Mouse (Mus musculus): ENCODE data around the gene Pik3ap1.
"Not testable (repeated sequence)": the region's sequence is repeated elsewhere in the genome, so short reads cannot be mapped to it uniquely, and the experiment has no call there.

Pik3ap1 gene

DNA sequence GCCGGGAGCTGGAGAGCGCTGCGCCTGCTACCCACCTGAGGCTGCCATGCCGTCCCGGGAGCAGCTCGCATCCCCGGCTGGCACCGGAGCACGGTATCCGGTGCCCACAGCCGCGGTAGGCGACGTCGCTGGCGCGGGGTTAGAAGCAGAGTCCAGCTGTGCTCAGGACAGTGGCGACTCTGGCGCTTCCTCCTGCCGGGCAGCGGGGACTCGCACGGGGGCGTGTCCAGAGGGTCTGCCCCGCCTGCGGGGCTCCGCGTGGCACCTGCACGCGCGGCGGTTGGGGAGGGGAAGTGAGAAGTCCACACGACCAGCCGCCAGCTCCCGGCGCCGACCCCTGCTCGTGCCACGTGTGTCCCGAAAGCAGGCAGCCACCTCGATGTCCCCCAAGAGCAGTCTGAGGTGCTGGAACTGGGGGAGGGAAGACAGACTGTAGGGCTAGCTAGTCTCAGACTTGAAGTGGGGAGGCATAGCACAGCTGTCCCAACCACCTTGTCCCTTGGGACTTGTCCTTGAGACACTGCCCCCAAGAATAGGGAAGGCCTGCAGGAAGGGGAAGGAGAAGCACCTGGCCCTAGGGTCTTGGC, at the start of gene Pik3ap1:
Gene Pik3ap1, minus strand, starts transcription at position 181 of the 587 bp plus-strand sequence.
- DNase-seq (ENCODE audit: low read depth, low spot score): peak; percentile 31

DNA sequence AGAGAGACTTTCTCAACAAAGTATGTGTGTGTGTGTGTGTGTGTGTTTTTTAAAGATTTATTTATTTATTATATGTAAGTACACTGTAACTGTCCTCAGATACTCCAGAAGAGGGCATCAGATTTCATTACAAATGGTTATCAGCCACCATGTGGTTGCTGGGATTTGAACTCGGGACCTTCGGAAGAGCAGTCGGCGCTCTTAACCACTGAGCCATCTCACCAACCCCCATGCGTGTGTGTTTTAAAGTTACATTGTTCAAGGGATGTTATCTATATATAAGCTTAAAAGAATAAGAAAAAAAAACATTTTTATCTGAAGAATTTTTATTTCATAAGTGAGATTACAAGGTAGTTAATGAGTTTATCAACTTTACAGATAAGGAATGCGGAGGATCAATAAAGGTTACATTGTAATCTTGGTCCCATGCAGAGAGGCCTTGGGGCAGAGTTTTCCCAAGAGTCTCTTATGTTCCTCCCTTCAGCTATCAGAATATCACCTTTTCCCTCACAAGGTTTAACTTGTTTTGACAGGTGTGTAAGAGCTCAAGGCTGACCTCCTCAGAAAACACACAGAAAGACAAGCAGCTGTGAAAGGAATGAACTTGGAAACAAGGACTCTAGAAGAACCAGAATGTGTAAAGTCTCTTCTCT, 46.7 kb upstream of the Pik3ap1 start:
- not testable (repeated sequence) for DNase-seq (ENCODE audit: low read depth, low spot score)

DNA sequence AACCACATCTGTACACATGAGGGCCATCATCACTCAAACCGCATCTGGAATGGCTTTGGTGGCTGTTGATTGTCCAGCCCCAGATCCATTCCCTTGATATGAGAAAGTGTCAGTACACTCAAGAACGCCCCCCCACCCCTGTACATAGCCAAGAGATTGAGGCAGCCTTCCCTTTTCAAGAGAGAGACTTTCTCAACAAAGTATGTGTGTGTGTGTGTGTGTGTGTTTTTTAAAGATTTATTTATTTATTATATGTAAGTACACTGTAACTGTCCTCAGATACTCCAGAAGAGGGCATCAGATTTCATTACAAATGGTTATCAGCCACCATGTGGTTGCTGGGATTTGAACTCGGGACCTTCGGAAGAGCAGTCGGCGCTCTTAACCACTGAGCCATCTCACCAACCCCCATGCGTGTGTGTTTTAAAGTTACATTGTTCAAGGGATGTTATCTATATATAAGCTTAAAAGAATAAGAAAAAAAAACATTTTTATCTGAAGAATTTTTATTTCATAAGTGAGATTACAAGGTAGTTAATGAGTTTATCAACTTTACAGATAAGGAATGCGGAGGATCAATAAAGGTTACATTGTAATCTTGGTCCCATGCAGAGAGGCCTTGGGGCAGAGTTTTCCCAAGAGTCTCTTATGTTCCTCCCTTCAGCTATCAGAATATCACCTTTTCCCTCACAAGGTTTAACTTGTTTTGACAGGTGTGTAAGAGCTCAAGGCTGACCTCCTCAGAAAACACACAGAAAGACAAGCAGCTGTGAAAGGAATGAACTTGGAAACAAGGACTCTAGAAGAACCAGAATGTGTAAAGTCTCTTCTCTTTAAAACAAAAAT, 41.2 kb upstream of the Pik3ap1 start:
- not testable (repeated sequence) for DNase-seq (ENCODE audit: low read depth, low spot score)

DNA sequence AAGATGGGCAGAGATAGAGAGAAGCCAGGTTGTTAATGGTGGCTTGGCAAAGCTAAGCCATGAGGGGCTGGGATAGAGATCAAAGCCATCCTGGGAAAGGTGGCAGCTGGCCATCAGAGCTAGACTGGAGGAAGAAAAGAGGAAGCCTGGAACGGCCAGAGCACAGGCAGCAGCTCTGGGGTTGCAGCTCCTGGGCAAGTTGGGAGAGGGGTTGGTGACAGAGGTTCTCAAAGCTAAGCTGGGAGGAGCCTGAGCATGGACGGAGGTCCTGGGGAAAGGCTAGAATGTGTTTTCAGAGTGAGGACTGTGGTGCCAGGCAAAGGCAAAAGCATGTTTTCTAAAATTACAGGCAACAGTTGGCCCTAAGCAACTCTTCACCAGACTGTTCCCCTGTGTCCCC, 36.4 kb upstream of the Pik3ap1 start:
- DNase-seq (ENCODE audit: low read depth, low spot score): no peak

DNA sequence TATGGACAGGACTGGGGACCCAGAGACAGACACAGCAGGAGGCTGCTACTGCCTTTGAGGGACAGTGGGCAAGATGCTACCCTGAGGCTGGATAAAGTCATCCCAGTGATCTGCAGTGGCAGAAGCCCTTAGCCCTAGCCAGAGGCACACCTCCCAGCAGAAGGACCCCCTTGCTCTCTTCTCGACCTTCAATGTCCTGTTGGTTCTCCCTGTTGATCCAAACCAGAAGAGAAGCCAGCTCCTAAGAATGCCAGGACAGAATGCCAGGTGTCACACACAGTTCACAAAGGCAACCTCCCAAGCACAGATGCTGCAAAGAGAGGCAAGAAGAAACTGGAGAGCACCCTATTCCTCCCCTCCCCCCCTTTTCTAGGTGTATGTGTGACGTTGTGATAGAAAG, 33.9 kb upstream of the Pik3ap1 start:
- DNase-seq (ENCODE audit: low read depth, low spot score): no peak

DNA sequence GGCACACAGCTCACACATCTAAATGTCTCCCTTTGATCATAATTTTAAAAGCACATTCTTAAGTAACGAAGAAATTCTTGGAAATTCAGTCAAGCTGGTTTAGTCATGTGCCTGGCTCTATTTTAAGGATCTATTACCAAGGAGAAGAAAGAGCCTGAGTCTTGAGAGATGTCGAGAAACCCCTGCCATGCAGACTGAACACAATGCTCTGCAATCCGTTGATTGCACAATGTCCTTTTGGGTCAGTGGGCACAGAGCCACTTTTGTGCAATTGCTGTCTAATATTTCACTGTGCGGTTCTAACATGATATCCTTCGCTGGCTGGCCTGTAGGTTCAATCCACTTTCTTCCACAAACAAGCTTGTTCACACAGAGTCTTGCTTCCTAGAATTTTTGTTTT, 33.1 kb upstream of the Pik3ap1 start:
- DNase-seq (ENCODE audit: low read depth, low spot score): no peak

DNA sequence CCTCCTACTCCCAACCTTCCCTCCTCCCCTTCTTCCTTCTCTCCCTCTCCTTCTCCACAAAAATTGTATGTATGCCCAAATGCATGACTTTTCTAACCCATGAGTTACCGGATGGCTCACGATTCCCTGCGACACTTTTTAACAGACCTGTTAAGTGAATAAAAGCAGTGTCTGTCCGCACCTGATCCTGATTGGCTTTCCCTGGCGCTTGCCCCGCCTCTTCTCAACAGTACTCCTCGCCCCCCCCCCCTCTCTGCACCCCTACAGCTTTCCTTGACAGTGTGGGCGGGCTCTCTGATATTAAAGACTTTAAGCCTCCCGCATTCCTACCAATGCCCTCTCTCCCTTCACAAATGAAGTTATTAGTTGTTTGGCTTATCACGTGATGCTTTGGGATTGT, 31.3 kb upstream of the Pik3ap1 start:
- DNase-seq (ENCODE audit: low read depth, low spot score): no peak

DNA sequence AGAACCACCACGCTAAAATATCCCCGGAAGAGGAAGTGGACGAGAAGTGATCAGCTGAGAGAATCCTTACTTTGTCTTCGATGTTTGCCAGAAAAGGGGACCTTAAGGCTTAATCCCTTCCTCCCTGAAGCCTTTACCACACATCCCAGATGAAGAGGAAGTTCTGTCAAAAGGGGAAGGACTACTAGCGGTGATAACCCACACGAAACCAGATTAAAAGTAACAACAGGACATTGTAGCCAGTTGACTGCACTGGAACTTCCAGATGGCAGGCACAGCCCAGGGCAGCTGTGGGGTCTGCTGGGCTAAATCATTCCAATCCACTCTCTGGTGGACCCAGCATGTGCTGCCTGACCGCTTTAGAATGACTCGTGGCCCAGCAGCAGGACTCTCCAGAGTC, 17.7 kb upstream of the Pik3ap1 start:
- DNase-seq (ENCODE audit: low read depth, low spot score): no peak

DNA sequence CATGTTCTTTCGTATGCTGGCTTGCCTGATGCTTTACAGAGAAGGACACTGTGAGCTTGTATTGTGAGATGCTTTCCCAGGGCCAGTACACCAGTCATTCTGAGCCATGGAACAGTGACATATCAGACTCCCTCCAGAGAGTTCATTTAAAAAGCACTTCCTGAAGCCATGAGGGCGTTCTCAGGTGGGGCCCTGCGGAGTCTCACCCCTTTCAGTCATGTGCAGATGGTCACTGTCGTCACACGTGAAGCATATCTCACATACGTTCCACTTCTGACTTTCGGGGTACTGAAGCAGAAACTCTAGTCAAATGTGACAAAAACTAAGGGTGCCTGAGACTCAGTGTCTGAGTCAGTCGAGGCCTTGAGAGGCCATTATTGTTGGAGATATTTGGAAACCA, 6.0 kb upstream of the Pik3ap1 start:
- no peak for DNase-seq (ENCODE audit: low read depth, low spot score)

DNA sequence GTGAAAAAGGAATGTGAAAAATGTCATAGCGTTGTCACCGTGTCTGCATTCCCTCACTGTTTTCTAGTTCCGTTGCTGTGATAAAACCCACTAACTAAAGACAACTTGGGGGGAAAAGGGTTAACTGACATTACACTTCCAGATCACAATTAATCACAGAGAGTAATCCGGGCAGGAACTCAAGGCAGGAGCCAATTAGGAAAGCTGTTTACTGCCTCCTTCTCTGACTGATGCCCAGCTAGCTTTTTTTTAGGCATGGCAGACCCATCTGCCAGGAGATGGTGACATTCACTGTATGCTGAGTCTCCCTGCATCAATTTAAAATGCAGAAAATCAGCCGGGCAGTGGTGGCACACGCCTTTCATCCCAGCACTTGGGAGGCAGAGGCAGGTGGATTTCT, 4.4 kb upstream of the Pik3ap1 start:
- DNase-seq (ENCODE audit: low read depth, low spot score): no peak

DNA sequence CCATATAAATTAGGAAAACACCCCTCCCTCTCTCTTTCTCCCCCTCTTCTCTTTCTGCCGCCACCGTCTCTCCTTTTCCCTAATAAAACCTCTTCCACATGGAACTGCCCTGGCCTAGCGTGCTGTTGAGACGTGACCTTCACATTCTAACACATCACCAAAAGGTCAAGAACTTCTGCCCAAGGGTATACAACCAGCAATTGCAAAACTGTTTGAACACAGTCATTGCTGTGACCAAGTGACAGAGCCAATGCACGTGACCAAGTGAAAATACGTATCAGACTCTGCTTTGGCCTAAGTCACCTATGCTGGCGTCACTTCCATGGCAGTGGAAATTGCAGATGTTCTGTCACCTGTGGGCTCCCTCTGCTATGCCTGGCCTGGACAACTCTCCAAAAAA, 3.3 kb upstream of the Pik3ap1 start:
- no peak for DNase-seq (ENCODE audit: low read depth, low spot score)

DNA sequence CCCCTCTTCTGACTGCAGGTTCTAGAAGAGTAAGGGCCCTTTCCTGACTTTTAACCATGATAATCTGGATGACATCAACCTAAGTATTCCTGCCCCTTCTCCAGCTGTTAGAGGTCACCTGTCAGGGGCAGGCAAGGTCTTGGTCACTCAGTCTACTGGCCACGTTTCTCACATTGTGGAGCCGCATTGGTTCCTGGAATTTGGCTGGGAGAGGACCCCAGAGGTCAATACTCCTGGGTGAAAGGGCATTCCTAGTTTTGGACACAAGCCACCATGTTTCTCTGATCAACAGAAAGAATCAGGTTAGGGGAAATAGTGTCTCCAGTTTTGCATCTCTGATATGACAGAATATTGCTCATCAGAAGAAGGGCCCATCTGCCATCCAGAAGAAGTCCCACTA, 2.4 kb upstream of the Pik3ap1 start:
- no peak for DNase-seq (ENCODE audit: low read depth, low spot score)

DNA sequence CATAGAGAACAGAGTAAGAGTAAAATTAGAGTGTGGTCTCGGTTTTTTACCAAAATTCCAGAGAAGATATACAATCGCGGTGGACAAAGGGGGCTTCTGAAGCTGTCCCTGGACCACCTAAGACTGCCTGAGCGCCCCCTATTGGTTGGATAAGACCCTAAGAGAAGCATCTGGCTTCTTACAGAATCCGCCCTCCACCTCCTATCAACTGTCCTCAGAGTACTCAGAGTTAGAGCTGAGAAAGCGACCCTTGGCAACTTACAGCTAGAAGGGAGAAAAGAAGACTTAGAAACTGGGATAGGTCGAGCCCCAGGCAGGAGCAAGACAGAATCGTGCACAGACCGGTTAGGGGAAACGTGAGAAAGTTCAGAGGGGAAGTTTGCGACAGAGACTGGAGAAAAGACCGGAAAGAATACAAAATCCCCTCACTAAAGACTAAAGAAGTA, 473 bp downstream of the Pik3ap1 start:
- no peak for DNase-seq (ENCODE audit: low read depth, low spot score)

DNA sequence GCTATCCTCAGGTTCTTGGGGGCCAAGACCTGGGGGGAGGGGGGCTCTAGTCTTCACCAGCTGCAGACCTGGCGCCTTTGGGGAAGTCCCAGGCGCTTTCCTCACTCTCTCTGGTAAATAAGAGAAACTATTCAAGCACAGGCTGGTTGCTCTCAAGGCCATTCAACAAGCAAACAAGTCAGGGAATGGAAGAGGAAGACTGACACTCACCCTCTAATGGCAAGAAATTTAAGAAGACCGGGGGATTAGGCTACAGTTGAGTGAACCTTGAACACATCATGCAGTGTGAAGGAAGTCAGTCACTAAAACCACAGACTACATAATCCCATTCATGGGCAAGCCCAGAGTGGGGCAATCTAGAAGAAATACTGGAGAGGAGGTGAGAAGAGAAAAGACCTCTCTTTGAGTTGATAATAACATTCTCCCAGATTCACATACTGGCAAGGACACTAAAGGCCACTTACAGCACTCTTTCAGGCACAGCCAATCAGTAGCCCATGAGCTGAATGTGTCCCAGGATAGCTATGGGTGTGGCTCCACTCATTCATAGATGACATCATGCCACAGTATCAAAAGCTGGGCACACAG, 2.4 kb downstream of the Pik3ap1 start:
- DNase-seq (ENCODE audit: low read depth, low spot score): no peak

DNA sequence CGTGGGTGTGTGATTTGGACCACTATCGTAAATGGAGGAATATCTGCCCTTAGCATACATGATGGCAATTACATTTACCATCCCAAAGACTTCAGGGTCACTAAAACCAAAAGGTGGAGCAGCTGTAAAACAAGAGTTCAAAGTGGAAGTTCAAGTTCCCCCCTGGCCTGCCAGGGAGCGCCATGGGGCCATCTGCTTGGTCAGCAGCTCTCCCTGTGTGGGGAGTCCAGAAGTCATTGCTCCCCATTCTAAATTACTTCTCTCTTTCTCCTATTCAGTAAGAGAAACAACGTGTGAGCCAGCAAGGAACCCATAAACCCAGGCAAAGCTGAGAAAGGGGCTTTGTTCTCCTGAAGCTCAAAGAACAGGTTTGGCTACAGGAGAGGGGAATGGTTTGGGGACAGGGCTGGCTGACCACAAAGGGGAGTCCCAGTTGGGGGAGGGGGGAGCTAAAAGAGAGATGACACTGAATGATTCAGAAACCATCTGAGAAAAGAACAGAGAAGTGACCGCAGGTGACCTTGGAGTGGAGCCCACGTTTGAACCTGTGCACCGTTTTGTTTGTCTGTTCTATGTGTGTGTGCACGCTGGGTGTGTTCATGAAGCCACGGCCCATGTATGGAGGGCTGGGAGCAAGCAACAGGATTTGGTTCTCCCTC, 3.2 kb downstream of the Pik3ap1 start:
- DNase-seq (ENCODE audit: low read depth, low spot score): no peak

DNA sequence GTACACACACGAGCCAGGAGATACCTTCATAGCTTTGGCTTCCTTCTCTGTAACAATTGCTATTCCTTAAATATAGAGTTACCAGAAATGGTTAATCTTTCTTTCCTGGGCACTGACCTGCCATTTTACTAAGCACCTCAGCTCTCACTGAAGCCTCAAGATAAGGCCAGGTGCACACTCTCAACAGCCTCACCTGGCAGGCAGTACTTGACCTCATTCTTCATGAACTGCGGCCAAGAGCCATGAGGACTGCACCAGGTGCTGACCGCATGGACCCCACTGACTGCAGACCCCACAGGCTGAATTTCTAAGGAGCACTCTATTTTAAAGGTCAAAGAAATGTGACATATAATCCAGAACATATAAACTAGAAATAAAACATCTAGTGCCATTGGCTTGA, 5.7 kb downstream of the Pik3ap1 start:
- DNase-seq (ENCODE audit: low read depth, low spot score): no peak

DNA sequence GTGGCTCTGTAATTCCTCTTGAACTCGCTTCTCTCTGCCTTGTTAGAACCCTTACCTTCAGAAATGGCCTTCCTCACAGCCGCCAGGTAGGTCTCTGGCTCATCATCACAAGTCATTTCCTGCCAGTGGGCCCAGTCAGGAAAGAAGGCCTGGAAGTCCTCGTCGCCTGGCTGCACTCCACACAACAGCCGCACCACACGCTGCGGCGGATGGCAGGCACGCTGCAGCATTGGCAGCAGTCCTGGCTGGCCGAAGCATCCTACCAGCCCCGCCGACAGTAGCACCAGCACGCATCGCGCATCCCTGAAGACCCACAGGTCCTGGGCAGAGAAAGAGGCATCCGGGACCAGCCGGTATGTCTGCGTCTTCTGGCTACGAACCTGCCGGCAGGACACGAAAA, 9.1 kb downstream of the Pik3ap1 start:
- DNase-seq (ENCODE audit: low read depth, low spot score): no peak

DNA sequence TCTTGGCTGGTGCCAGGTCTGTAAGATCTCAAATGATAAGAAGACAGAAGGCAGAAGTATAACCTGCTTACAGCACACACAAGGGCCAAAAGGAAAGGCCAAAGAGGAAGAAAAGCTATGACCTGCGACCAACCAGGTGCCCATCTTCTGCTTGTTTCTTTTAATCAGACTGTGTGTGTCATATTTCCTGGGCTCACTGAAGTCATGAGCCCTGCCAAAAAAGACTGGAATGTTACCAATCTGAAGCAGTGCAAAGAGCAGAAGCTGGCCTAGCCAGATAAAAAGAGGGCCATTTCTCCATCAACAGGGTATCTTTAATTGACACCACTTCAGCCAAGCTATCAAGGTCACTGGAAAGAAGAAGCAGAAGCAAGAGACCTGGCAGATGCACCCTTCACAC, 9.8 kb downstream of the Pik3ap1 start:
- DNase-seq (ENCODE audit: low read depth, low spot score): no peak

DNA sequence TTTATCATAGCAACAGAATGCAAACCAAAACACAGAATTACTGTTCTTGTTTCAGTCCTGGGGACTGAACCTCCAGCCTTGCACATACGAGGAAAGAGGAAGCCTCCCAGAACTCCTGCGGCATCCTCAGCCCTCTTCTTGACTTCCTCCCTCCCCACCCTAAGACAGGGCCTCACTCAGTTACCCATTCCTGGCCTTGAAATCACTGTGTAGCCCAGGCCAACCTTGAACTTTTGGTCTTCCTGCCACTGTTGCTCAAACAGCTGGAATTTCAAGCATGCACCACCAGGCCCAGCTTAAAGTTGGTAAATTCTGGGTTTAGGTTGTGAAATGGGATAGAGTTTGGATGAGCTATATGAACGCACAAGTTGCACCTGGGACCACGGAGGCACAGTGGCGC, 10.2 kb downstream of the Pik3ap1 start:
- no peak for DNase-seq (ENCODE audit: low read depth, low spot score)

DNA sequence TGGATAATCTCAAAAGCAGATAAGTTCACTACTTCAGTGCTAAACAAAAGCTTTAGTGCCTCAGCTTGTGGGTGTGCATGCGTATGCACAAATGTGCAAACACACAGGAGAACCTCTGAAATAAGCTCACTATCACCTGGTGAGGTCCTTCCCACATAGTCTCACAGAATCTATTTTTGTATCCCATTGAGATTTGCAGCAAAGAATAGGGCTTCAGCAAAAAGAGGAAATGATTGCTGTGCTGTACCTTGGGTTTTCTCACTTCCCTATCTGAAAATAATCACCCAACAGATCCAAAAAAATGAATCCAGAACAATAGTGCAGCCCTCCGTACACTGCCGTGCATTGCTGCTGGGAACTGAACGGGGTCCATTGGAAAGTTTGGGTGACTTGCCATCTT, 12.6 kb downstream of the Pik3ap1 start:
- no peak for DNase-seq (ENCODE audit: low read depth, low spot score)

DNA sequence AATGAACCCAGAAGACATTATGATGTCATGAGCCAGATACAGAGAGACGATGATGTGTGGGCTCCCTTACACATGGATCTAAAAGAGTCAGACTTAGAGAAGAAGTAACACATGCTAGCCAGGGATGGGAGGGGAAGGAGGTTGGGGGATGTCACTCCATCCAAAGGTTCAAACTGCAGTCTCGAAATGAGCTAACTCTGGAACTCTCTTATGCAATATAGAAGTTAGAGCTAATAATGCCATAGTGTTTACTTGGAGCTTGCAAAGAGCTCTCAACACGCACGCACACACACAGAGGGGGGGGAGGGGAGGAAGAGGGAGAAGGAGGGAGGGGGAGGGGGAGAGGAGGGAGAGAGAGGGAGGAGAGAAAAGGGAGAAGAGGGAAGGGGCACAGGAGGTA, 13.5 kb downstream of the Pik3ap1 start:
- no peak for DNase-seq (ENCODE audit: low read depth, low spot score)

Data from skeletal muscle tissue, adult 2 months (tissue).